Mouse (Mus musculus) MEL (cell line): Measurements from ENCODE around the gene BC024978.

ENCODE experiments used
- CHD2 ChIP-seq: IDR thresholded peaks from 2 replicates; pipeline ENCODE4 v1.6.1; 2011; ENCODE audit warnings: low read length, improper control_type of control experiment
- CTCF ChIP-seq, 3 experiments: IDR thresholded peaks in 2 of 3; conservative IDR thresholded peaks in 1 of 3; 2 replicates each; pipeline ENCODE4 v1.5.1; 2011 to 2012; ENCODE audit warnings: low read length in 3 of 3, low read depth in 2 of 3, mild to moderate bottlenecking in 2 of 3, improper control_type of control experiment in 1 of 3, inconsistent platforms in 1 of 3, mixed read lengths in 1 of 3, moderate library complexity in 1 of 3; ENCODE audit not compliant: control insufficient read depth in 1 of 3, insufficient read depth in 1 of 3, poor library complexity in 1 of 3, severe bottlenecking in 1 of 3
- MYC ChIP-seq: IDR thresholded peaks from 2 replicates; pipeline ENCODE4 v1.6.1; 2011; ENCODE audit warnings: low read depth, mild to moderate bottlenecking, low read length, improper control_type of control experiment, moderate library complexity
- NRF1 ChIP-seq: IDR thresholded peaks from 2 replicates; pipeline ENCODE4 v1.6.1; 2014; ENCODE audit warnings: low read depth, mild to moderate bottlenecking, inconsistent platforms, low read length, improper control_type of control experiment, moderate library complexity; ENCODE audit not compliant: poor library complexity, insufficient read depth, severe bottlenecking
- POLR2A ChIP-seq, 2 experiments: IDR thresholded peaks; 2 replicates each; pipeline ENCODE4 v1.6.1; 2011 to 2012; ENCODE audit warnings: low read length in 2 of 2, mild to moderate bottlenecking in 2 of 2, control low read depth in 1 of 2, improper control_type of control experiment in 1 of 2, low read depth in 1 of 2, moderate library complexity in 1 of 2; ENCODE audit not compliant: control insufficient read depth in 1 of 2, insufficient read depth in 1 of 2, poor library complexity in 1 of 2
- SMC3 ChIP-seq: IDR thresholded peaks from 2 replicates; pipeline ENCODE4 v1.6.1; 2011; ENCODE audit warnings: low read depth, low read length, improper control_type of control experiment
- USF1 ChIP-seq: IDR thresholded peaks from 2 replicates; pipeline ENCODE4 v1.6.1; 2014; ENCODE audit warnings: low read depth, mild to moderate bottlenecking, inconsistent platforms, low read length, improper control_type of control experiment, moderate library complexity
- ZC3H11A ChIP-seq: IDR thresholded peaks from 2 replicates; pipeline ENCODE4 v1.6.1; 2012; ENCODE audit warnings: low read depth, mild to moderate bottlenecking, inconsistent platforms, low read length, improper control_type of control experiment
- ZNF384 ChIP-seq: IDR thresholded peaks from 2 replicates; pipeline ENCODE4 v1.6.1; 2012; ENCODE audit warnings: low read depth, mild to moderate bottlenecking, inconsistent platforms, low read length, improper control_type of control experiment

- TF ChIP-seq CTCF (IDR thresholded peaks at IDR 0.05 in 2 of 3, conservative IDR thresholded peaks at IDR 0.05 in 1 of 3; ENCODE audit: control insufficient read depth in 1 of 3, insufficient read depth in 1 of 3, low read depth in 2 of 3, low read length in 3 of 3, poor library complexity in 1 of 3, severe bottlenecking in 1 of 3) (no peak), POLR2A (IDR thresholded peaks at IDR 0.05; ENCODE audit: control insufficient read depth in 1 of 2, insufficient read depth in 1 of 2, low read depth in 1 of 2, low read length in 2 of 2, poor library complexity in 1 of 2) (no peak), NRF1 (no peak), MYC (no peak), ZC3H11A (no peak), SMC3 (no peak), ZNF384 (no peak), CHD2 (no peak), USF1 (no peak)
Measured at GRCm38 (mm10) chr7:27164112-27164947, 31.3 kb upstream of the BC024978 start.
